Mouse (Mus musculus) bone marrow macrophage, adult 2 months (primary cell): Measurements from ENCODE around the gene Msmo1. TPM values are rescaled to one million over a fixed set of nuclear protein-coding genes. Genes with fewer than 3 reads are reported as not detected.

Experiments
- H3K27ac ChIP-seq: 2 replicates; pipeline ENCODE4 v1.5.1; 2012; ENCODE audit warnings: low read depth, low read length; ENCODE audit not compliant: insufficient read depth
- H3K4me1 ChIP-seq: 2 replicates; pipeline ENCODE4 v1.6.1; 2012; ENCODE audit warnings: low read length; ENCODE audit not compliant: control insufficient read depth, insufficient read depth
- H3K4me3 ChIP-seq: 2 replicates; pipeline ENCODE4 v1.5.1; 2012; ENCODE audit warnings: mild to moderate bottlenecking, low read length, moderate library complexity; ENCODE audit not compliant: insufficient read depth
- CTCF ChIP-seq: IDR thresholded peaks from 2 replicates; pipeline ENCODE4 v1.5.1; 2012; ENCODE audit warnings: low read depth, mild to moderate bottlenecking, low read length, moderate library complexity
- POLR2A ChIP-seq: IDR thresholded peaks from 2 replicates; pipeline ENCODE4 v1.6.1; 2012; ENCODE audit warnings: mild to moderate bottlenecking, low read depth, low read length, borderline replicate concordance
- polyA plus RNA-seq: library from polyadenylated mRNA; stranded (reverse); fragments of >200 nt; gene quantifications from 2 replicates; pipeline ENCODE4 v1.2.4, GENCODE M21; 2012; ENCODE audit not compliant: missing spikeins, insufficient read depth, insufficient read length

Gene Msmo1
- polyA plus RNA-seq, 1 experiment = 65.3 TPM

GRCm38 (mm10) chr8:64682501-64682900 lies 51.1 kb downstream of the Msmo1 start:
- TF ChIP-seq CTCF = no peak
- no peak for TF ChIP-seq POLR2A
- Histone ChIP-seq H3K4me3 (no peak overlapping the region), H3K4me1 (peaks cover 2% of the 10 kb centered on the region; the same call in 1 of the 2 replicates), H3K27ac (no peak overlapping the region)

- no peaks in the 10 kb centered on the region for H3K4me1 ChIP-seq
- TF ChIP-seq CTCF = no peak
- TF ChIP-seq POLR2A = no peak
These were observed 57.2 kb downstream of the Msmo1 start for GRCm38 (mm10) chr8:64676381-64676780.

GRCm38 (mm10) chr8:64674951-64675585 lies 58.5 kb downstream of the Msmo1 start:
- H3K4me3 ChIP-seq = no peak overlapping the region
- no peak for TF ChIP-seq POLR2A
- no peak for TF ChIP-seq CTCF
- H3K27ac ChIP-seq = no peak overlapping the region
- no peaks in the 10 kb centered on the region for H3K4me1 ChIP-seq

More at GRCm38 (mm10) chr8:64676381-64676780, 57.2 kb downstream of the Msmo1 start:
- Histone ChIP-seq H3K27ac (no peak overlapping the region), H3K4me3 (no peak overlapping the region)

- Histone ChIP-seq H3K27ac (no peak overlapping the region), H3K4me3 (no peak overlapping the region), H3K4me1 (no peaks in the 10 kb centered on the region)
- TF ChIP-seq POLR2A (no peak), CTCF (no peak)
These were observed 60.7 kb downstream of the Msmo1 start for GRCm38 (mm10) chr8:64672920-64673319.

- Histone ChIP-seq H3K27ac (no peak overlapping the region), H3K4me1 (no peaks in the 10 kb centered on the region), H3K4me3 (no peak overlapping the region)
- no peak for TF ChIP-seq CTCF
- TF ChIP-seq POLR2A = no peak
These were observed 61.7 kb downstream of the Msmo1 start for GRCm38 (mm10) chr8:64671937-64672336.

Other genes with a start within 250 kb of the Msmo1 start
- 1.4 and 1.8 TPM in 2 replicates for gene Cpe, start 40.7 kb downstream of the Msmo1 start, polyA plus RNA-seq
- gene Klhl2, start 116.2 kb upstream of the Msmo1 start, polyA plus RNA-seq = 11.5 and 12.0 TPM in 2 replicates
- gene Tmem192, start 213.4 kb upstream of the Msmo1 start, polyA plus RNA-seq = 54.1 and 59.9 TPM in 2 replicates